Mouse (Mus musculus): ENCODE results near the gene Fuz. TPM values are rescaled to one million over a fixed set of nuclear protein-coding genes. Genes with fewer than 3 reads are reported as not detected.

Fuz gene
- total RNA-seq, 1 experiment from 2014 or later = 39.8 TPM

GRCm38 (mm10) chr7:44905430-44905829, 9.6 kb downstream of the Fuz start:
- ATAC-seq (replicated peaks in 1 of 2; ENCODE audit: insufficient read depth in 1 of 2, low FRiP score in 2 of 2, low TSS enrichment in 1 of 2, low read depth in 1 of 2, poor library complexity in 2 of 2, severe bottlenecking in 2 of 2) = no peak

- no peak for ATAC-seq (replicated peaks in 1 of 2; ENCODE audit: insufficient read depth in 1 of 2, low FRiP score in 2 of 2, low TSS enrichment in 1 of 2, low read depth in 1 of 2, poor library complexity in 2 of 2, severe bottlenecking in 2 of 2)
These were observed 13.0 kb downstream of the Fuz start for GRCm38 (mm10) chr7:44908706-44909476.

GRCm38 (mm10) chr7:44914396-44914795, 18.5 kb downstream of the Fuz start:
- ATAC-seq (replicated peaks in 1 of 2; ENCODE audit: insufficient read depth in 1 of 2, low FRiP score in 2 of 2, low TSS enrichment in 1 of 2, low read depth in 1 of 2, poor library complexity in 2 of 2, severe bottlenecking in 2 of 2) = no peak

GRCm38 (mm10) chr7:44915314-44915713, 19.4 kb downstream of the Fuz start:
- ATAC-seq (replicated peaks in 1 of 2; ENCODE audit: insufficient read depth in 1 of 2, low FRiP score in 2 of 2, low TSS enrichment in 1 of 2, low read depth in 1 of 2, poor library complexity in 2 of 2, severe bottlenecking in 2 of 2) = no peak

GRCm38 (mm10) chr7:44916191-44916590, 20.3 kb downstream of the Fuz start:
- ATAC-seq (replicated peaks in 1 of 2; ENCODE audit: insufficient read depth in 1 of 2, low FRiP score in 2 of 2, low TSS enrichment in 1 of 2, low read depth in 1 of 2, poor library complexity in 2 of 2, severe bottlenecking in 2 of 2) = no peak

GRCm38 (mm10) chr7:44916881-44917280, 21.0 kb downstream of the Fuz start:
- no peak for ATAC-seq (replicated peaks in 1 of 2; ENCODE audit: insufficient read depth in 1 of 2, low FRiP score in 2 of 2, low TSS enrichment in 1 of 2, low read depth in 1 of 2, poor library complexity in 2 of 2, severe bottlenecking in 2 of 2)

GRCm38 (mm10) chr7:44918219-44918618, 22.3 kb downstream of the Fuz start:
- ATAC-seq (replicated peaks in 1 of 2; ENCODE audit: insufficient read depth in 1 of 2, low FRiP score in 2 of 2, low TSS enrichment in 1 of 2, low read depth in 1 of 2, poor library complexity in 2 of 2, severe bottlenecking in 2 of 2) = no peak

GRCm38 (mm10) chr7:44919127-44919526, 23.2 kb downstream of the Fuz start:
- ATAC-seq (replicated peaks in 1 of 2; ENCODE audit: insufficient read depth in 1 of 2, low FRiP score in 2 of 2, low TSS enrichment in 1 of 2, low read depth in 1 of 2, poor library complexity in 2 of 2, severe bottlenecking in 2 of 2) = no peak

- ATAC-seq (replicated peaks in 1 of 2; ENCODE audit: insufficient read depth in 1 of 2, low FRiP score in 2 of 2, low TSS enrichment in 1 of 2, low read depth in 1 of 2, poor library complexity in 2 of 2, severe bottlenecking in 2 of 2) = no peak
These were observed 26.7 kb downstream of the Fuz start for GRCm38 (mm10) chr7:44922530-44922929.

GRCm38 (mm10) chr7:44925468-44925867, 29.6 kb downstream of the Fuz start:
- ATAC-seq (replicated peaks in 1 of 2; ENCODE audit: insufficient read depth in 1 of 2, low FRiP score in 2 of 2, low TSS enrichment in 1 of 2, low read depth in 1 of 2, poor library complexity in 2 of 2, severe bottlenecking in 2 of 2) = no peak

GRCm38 (mm10) chr7:44928570-44928969, 32.7 kb downstream of the Fuz start:
- ATAC-seq (replicated peaks in 1 of 2; ENCODE audit: insufficient read depth in 1 of 2, low FRiP score in 2 of 2, low TSS enrichment in 1 of 2, low read depth in 1 of 2, poor library complexity in 2 of 2, severe bottlenecking in 2 of 2) = no peak

GRCm38 (mm10) chr7:44929204-44930151, 33.6 kb downstream of the Fuz start, which contains the start of gene Ap2a1:
Ap2a1 (minus strand) TSS chr7:44929496.
- peak; percentile 97 for ATAC-seq (replicated peaks in 1 of 2; ENCODE audit: insufficient read depth in 1 of 2, low FRiP score in 2 of 2, low TSS enrichment in 1 of 2, low read depth in 1 of 2, poor library complexity in 2 of 2, severe bottlenecking in 2 of 2)

- no peak for ATAC-seq (replicated peaks in 1 of 2; ENCODE audit: insufficient read depth in 1 of 2, low FRiP score in 2 of 2, low TSS enrichment in 1 of 2, low read depth in 1 of 2, poor library complexity in 2 of 2, severe bottlenecking in 2 of 2)
These were observed 42.8 kb downstream of the Fuz start for GRCm38 (mm10) chr7:44938680-44939079.

- no peak for ATAC-seq (replicated peaks in 1 of 2; ENCODE audit: insufficient read depth in 1 of 2, low FRiP score in 2 of 2, low TSS enrichment in 1 of 2, low read depth in 1 of 2, poor library complexity in 2 of 2, severe bottlenecking in 2 of 2)
These were observed 47.0 kb downstream of the Fuz start, which contains the start of gene Tsks for GRCm38 (mm10) chr7:44942904-44943303. Tsks (plus strand) TSS chr7:44943204.

GRCm38 (mm10) chr7:44949922-44950321, 54.0 kb downstream of the Fuz start:
- ATAC-seq (replicated peaks in 1 of 2; ENCODE audit: insufficient read depth in 1 of 2, low FRiP score in 2 of 2, low TSS enrichment in 1 of 2, low read depth in 1 of 2, poor library complexity in 2 of 2, severe bottlenecking in 2 of 2) = no peak

GRCm38 (mm10) chr7:44951960-44952359, 56.1 kb downstream of the Fuz start:
- peak; percentile 70 for ATAC-seq (replicated peaks in 1 of 2; ENCODE audit: insufficient read depth in 1 of 2, low FRiP score in 2 of 2, low TSS enrichment in 1 of 2, low read depth in 1 of 2, poor library complexity in 2 of 2, severe bottlenecking in 2 of 2)
